Mouse (Mus musculus) kidney, postnatal 36 days (tissue): ENCODE results near the gene Otop1.

Source experiments
- DNase-seq, 2 experiments: peaks; one replicate each; pipeline ENCODE4 v3.0.0; 2021 to 2022; ENCODE audit warnings: mixed read lengths in 2 of 2

Otop1 gene

DNA sequence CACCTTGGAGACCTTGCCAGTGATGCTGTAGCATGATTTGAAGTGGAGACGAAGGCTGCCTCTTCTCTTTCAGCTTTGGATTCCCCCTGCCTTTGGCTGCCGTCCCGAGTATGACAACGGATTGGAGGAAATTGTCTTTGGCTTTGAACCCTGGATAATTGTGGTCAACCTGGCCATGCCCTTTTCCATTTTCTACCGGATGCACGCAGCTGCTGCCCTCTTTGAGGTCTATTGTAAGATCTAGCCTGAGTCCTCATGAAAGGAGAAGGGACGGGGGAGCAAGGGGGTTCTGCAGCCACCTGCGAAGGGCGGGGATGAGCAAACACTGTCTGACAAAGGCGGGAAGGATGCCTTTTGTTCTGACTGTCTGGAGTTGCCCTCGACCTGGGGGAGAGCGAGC lies 26.9 kb downstream of the Otop1 start:
- no peak for DNase-seq

- DNase-seq = no peak
These were observed 29.5 kb downstream of the Otop1 start for GRCm38 (mm10) chr5:38305241-38305640.

GRCm38 (mm10) chr5:38307255-38308101 lies 31.7 kb downstream of the Otop1 start:
- DNase-seq = peak; percentile 88 to 96

GRCm38 (mm10) chr5:38308873-38309272 lies 33.1 kb downstream of the Otop1 start:
- DNase-seq = peak; percentile 64 to 85

DNA sequence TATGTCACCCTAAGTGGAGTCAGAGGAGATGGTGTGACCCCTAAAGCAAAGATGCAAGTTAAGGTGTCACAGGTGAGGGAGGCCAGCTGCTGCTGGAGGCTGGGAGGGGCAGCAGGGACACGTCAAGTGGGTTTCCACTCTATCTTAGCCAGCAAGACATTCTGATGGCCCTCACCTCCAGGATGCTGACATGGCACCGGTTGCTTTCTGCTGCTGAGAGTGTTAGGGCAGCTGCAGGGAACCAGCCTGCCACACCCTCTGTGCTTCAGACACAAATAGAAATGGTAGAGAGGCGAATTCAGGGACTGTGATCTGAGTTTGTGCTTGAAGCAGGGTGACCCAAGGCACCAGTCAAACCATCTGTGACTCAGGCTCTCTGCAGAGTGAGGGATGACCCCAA lies 34.0 kb downstream of the Otop1 start:
- DNase-seq = no peak

- DNase-seq = peak in 1 of 2 experiments; percentile 8
These were observed 43.4 kb downstream of the Otop1 start, which contains the start of gene Drd5 for GRCm38 (mm10) chr5:38318966-38319786. TSS of gene Drd5 (plus strand) at chr5:38319367.

GRCm38 (mm10) chr5:38333381-38333780 lies 57.6 kb downstream of the Otop1 start:
- no peak for DNase-seq

DNA sequence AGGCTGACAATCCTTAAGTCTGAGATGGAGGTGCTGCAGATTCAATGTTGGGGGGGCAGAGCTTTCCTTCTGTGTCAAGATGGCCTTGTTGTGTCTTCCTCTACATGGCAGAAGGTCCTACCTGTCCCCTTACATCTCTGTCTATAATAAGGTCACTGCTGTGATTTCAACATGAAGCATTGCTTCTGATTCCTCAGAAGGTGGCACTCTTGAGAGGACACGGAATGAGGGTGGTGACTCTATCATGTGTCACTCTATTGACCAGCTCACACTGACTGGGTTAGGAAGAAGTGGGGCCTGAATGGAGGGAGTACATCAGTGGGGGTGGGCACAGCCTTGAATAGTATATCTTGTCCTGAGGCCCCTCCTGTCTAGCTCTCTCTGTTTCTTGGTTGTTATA lies 58.8 kb downstream of the Otop1 start:
- DNase-seq = no peak

- no peak for DNase-seq
These were observed 67.3 kb downstream of the Otop1 start for GRCm38 (mm10) chr5:38343101-38343500.

GRCm38 (mm10) chr5:38346646-38347432 lies 71.1 kb downstream of the Otop1 start:
- peak; percentile 19 to 59 for DNase-seq

DNA sequence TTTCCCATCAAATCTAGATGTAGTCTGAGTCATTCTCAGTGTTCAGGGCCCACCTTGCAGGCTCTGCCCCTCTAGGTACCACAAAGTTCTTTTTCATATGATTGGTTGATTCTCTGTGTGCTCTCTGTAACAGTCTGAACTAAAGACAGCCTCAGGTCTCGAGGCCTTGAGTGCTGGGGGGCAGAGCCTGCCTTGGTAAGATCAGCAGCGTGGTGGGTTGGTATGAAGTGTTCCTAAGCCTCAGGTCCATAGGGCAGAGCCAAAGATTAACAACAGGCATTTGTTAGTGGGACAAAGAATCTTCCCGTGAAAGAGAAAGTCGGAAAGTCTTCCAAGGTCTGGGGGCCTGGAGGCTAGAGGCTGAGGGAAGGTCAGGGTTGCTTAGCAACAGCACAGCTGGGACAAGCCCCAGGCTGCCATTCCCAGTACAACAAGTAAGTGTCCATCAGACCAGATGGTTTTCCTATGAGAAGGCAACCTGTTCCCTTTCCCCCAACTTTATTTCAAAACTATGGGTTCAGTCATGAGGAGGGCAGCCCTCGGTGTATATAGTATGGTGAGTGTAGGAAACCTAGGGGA lies 74.7 kb downstream of the Otop1 start:
- DNase-seq = no peak
